Comparison of ENCODE assay signal across 21 mouse cellular contexts in the genomic region with DNA sequence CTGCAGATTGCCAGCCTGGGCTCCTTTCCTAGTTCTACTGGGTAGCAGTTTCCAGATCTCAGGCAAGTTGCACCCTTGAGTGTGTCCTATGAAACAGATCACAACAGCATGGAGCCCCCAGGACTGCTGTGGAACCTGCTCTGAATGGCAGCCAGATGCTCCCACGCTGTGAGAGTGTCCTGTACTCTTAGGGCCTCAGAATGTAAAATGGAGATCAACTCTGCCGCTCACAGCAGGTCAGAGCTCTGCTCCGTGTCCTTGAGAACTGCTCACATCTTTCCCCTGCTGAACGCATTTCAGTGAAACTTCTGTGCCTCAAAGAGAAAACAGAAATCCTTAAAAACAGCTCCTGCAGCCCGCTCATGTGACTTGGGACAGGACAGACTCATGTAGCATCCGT.
DNase-seq lines count a peak whose midpoint lies in the region; ATAC-seq and TF ChIP-seq lines count a peak whose summit lies in the region.
"Had no signal": no experiment of that assay in that cellular context is flagged by ENCODE, and none has a peak within 500 bp of the region (broad histone marks: within the 10 kb centered on the region; RNA-seq: fewer than 3 reads in every experiment).

No protein-coding gene starts in this region.

- H3K4me1 ChIP-seq in forebrain, embryonic 10.5 days = peaks cover 33% of the 10 kb centered on the region
- peaks cover 2% of the 10 kb centered on the region; the same call in 1 of the 2 replicates for H3K4me1 ChIP-seq in forebrain, embryonic 11.5 days (replicated peaks; ENCODE audit: control insufficient read depth, insufficient read depth, low read length)
- peaks cover 11% of the 10 kb centered on the region for H3K4me1 ChIP-seq in hindbrain, embryonic 16.5 days (ENCODE audit: control insufficient read depth, insufficient read depth, low read depth, low read length)
- no peaks in the 10 kb centered on the region for H3K4me1 ChIP-seq in hindbrain, postnatal 0 days (ENCODE audit: insufficient read depth, low read length)
- peaks cover 5% of the 10 kb centered on the region; the same call in 1 of the 2 replicates for H3K4me1 ChIP-seq in midbrain, embryonic 11.5 days (ENCODE audit: control insufficient read depth, insufficient read depth, low read length)
- peaks cover 10% of the 10 kb centered on the region; the same call in 1 of the 2 replicates for H3K4me1 ChIP-seq in midbrain, postnatal 0 days (ENCODE audit: insufficient read depth, low read length)
- H3K4me1 ChIP-seq: heart, embryonic 15.5 days; intestine, embryonic 15.5 days had no signal

- H3K27ac ChIP-seq in forebrain, embryonic 10.5 days = peak overlapping the region; percentile 26; the same call in 1 of the 2 replicates
- no peak overlapping the region for H3K27ac ChIP-seq in forebrain, embryonic 11.5 days (ENCODE audit: low read depth, low read length)
- peak overlapping the region; percentile 18; the same call in 1 of the 2 replicates for H3K27ac ChIP-seq in hindbrain, embryonic 16.5 days (ENCODE audit: low read depth, low read length)
- H3K27ac ChIP-seq in hindbrain, postnatal 0 days = no peak overlapping the region
- H3K27ac ChIP-seq in midbrain, embryonic 11.5 days (ENCODE audit: low read depth, low read length) = no peak overlapping the region
- no peak overlapping the region for H3K27ac ChIP-seq in midbrain, postnatal 0 days (ENCODE audit: low read depth, low read length)
- H3K27ac ChIP-seq: embryonic facial prominence, embryonic 13.5 days; heart, adult 2 months; heart, embryonic 15.5 days; hindbrain, embryonic 12.5 days; intestine, embryonic 15.5 days had no signal

- no peak for TF ChIP-seq CTCF in hindbrain, postnatal 0 days (IDR thresholded peaks at IDR 0.05; ENCODE audit: low read depth)
- TF ChIP-seq CTCF in midbrain, postnatal 0 days (IDR thresholded peaks at IDR 0.05) = no peak

- no peak overlapping the region for H3K4me2 ChIP-seq in forebrain, embryonic 11.5 days (ENCODE audit: low read depth, low read length, severe bottlenecking)
- H3K4me2 ChIP-seq in hindbrain, embryonic 16.5 days (ENCODE audit: low read length) = no peak overlapping the region
- no peak overlapping the region for H3K4me2 ChIP-seq in hindbrain, postnatal 0 days (ENCODE audit: low read depth, low read length)
- no peak overlapping the region for H3K4me2 ChIP-seq in midbrain, embryonic 11.5 days
- no peak overlapping the region for H3K4me2 ChIP-seq in midbrain, postnatal 0 days (ENCODE audit: low read depth, low read length, poor library complexity, severe bottlenecking)
- H3K4me2 ChIP-seq: embryonic facial prominence, embryonic 13.5 days; heart, embryonic 11.5 days; heart, embryonic 15.5 days; hindbrain, embryonic 12.5 days; intestine, embryonic 15.5 days had no signal

- H3K9me3 ChIP-seq in forebrain, embryonic 10.5 days = no peaks in the 10 kb centered on the region
- no peaks in the 10 kb centered on the region for H3K9me3 ChIP-seq in forebrain, embryonic 11.5 days (ENCODE audit: control insufficient read depth, low read length)
- H3K9me3 ChIP-seq in hindbrain, embryonic 16.5 days (ENCODE audit: control insufficient read depth, low read length) = no peaks in the 10 kb centered on the region
- H3K9me3 ChIP-seq in hindbrain, postnatal 0 days (ENCODE audit: low read length) = no peaks in the 10 kb centered on the region
- no peaks in the 10 kb centered on the region for H3K9me3 ChIP-seq in midbrain, embryonic 11.5 days (ENCODE audit: control insufficient read depth, low read length)
- no peaks in the 10 kb centered on the region for H3K9me3 ChIP-seq in midbrain, postnatal 0 days (ENCODE audit: low read length)
- H3K9me3 ChIP-seq: embryonic facial prominence, embryonic 13.5 days; heart, embryonic 15.5 days; hindbrain, embryonic 12.5 days; intestine, embryonic 15.5 days had no signal

- no peaks in the 10 kb centered on the region for H3K36me3 ChIP-seq in forebrain, embryonic 10.5 days (replicated peaks)
- H3K36me3 ChIP-seq in forebrain, embryonic 11.5 days (ENCODE audit: control insufficient read depth, insufficient read depth, low read length) = no peaks in the 10 kb centered on the region
- H3K36me3 ChIP-seq in hindbrain, embryonic 16.5 days (ENCODE audit: control insufficient read depth, insufficient read depth, low read length) = no peaks in the 10 kb centered on the region
- H3K36me3 ChIP-seq in hindbrain, postnatal 0 days (ENCODE audit: insufficient read depth, low read length) = no peaks in the 10 kb centered on the region
- no peaks in the 10 kb centered on the region for H3K36me3 ChIP-seq in midbrain, embryonic 11.5 days (ENCODE audit: control insufficient read depth, insufficient read depth, low read length)
- H3K36me3 ChIP-seq in midbrain, postnatal 0 days (ENCODE audit: insufficient read depth, low read length) = no peaks in the 10 kb centered on the region
- H3K36me3 ChIP-seq: embryonic facial prominence, embryonic 13.5 days; heart, embryonic 15.5 days; hindbrain, embryonic 12.5 days; intestine, embryonic 15.5 days had no signal

- no peak for DNase-seq in forebrain, embryonic 10.5 days (ENCODE audit: extremely low spot score, low spot score)
- no peak for DNase-seq in forebrain, embryonic 11.5 days (ENCODE audit: low spot score)
- no peak for DNase-seq in hindbrain, postnatal 0 days (ENCODE audit: low spot score)
- DNase-seq in midbrain, embryonic 11.5 days (ENCODE audit: low spot score, missing footprints) = peak; percentile 80
- DNase-seq in midbrain, postnatal 0 days (ENCODE audit: low spot score) = no peak
- DNase-seq: adrenal gland, postnatal 10 days; cerebellum, adult 18-20 months; cerebellum, adult 9-11 months; cerebellum, postnatal 36 days; gastrocnemius, postnatal 10 days; heart, adult 2 months; heart, postnatal 14 days had no signal

- no peak for ATAC-seq in forebrain, embryonic 11.5 days (replicated peaks; ENCODE audit: low FRiP score)
- no peak for ATAC-seq in hindbrain, embryonic 16.5 days
- ATAC-seq in hindbrain, postnatal 0 days = no peak
- no peak for ATAC-seq in midbrain, embryonic 11.5 days (ENCODE audit: low FRiP score)
- ATAC-seq in midbrain, postnatal 0 days (ENCODE audit: low FRiP score) = no peak
- ATAC-seq: activated CD4-positive, CD25-positive, alpha-beta regulatory T cell, adult 4 months; forebrain, embryonic 16.5 days; intestine, embryonic 15.5 days; Patski had no signal

- WGBS in forebrain, embryonic 10.5 days = 58% methylated on average over 6 of the region's 6 CpGs
- 57% methylated on average over 6 of the region's 6 CpGs for WGBS in forebrain, embryonic 11.5 days
- 45% methylated on average over 6 of the region's 6 CpGs for WGBS in hindbrain, embryonic 16.5 days
- 39% methylated on average over 6 of the region's 6 CpGs for WGBS in hindbrain, postnatal 0 days
- WGBS in midbrain, embryonic 11.5 days = 50% methylated on average over 6 of the region's 6 CpGs
- 48% methylated on average over 6 of the region's 6 CpGs for WGBS in midbrain, postnatal 0 days

- H3K27me3 ChIP-seq in forebrain, embryonic 10.5 days (ENCODE audit: poor library complexity, severe bottlenecking) = peaks cover 5% of the 10 kb centered on the region; the same call in 1 of the 2 replicates
- H3K27me3 ChIP-seq in forebrain, embryonic 11.5 days (ENCODE audit: control insufficient read depth, insufficient read depth, low read length) = no peaks in the 10 kb centered on the region
- H3K27me3 ChIP-seq in hindbrain, embryonic 16.5 days (replicated peaks; ENCODE audit: control insufficient read depth, insufficient read depth, low read length) = no peaks in the 10 kb centered on the region
- no peaks in the 10 kb centered on the region for H3K27me3 ChIP-seq in hindbrain, postnatal 0 days (ENCODE audit: insufficient read depth, low read length)
- H3K27me3 ChIP-seq in midbrain, embryonic 11.5 days (ENCODE audit: control insufficient read depth, insufficient read depth, low read length) = no peaks in the 10 kb centered on the region
- H3K27me3 ChIP-seq in midbrain, postnatal 0 days (ENCODE audit: insufficient read depth, low read length) = no peaks in the 10 kb centered on the region
- H3K27me3 ChIP-seq: heart, embryonic 15.5 days; hindbrain, embryonic 12.5 days; intestine, embryonic 15.5 days; Patski had no signal

- no peak overlapping the region for H3K9ac ChIP-seq in forebrain, embryonic 11.5 days (ENCODE audit: low read length)
- no peak overlapping the region for H3K9ac ChIP-seq in hindbrain, embryonic 16.5 days (ENCODE audit: low read depth, low read length)
- no peak overlapping the region for H3K9ac ChIP-seq in hindbrain, postnatal 0 days (replicated peaks; ENCODE audit: low read length)
- H3K9ac ChIP-seq in midbrain, embryonic 11.5 days (ENCODE audit: low read length) = no peak overlapping the region
- H3K9ac ChIP-seq in midbrain, postnatal 0 days (replicated peaks; ENCODE audit: low read length, poor library complexity, severe bottlenecking) = no peak overlapping the region
- H3K9ac ChIP-seq: embryonic facial prominence, embryonic 13.5 days; heart, embryonic 15.5 days; hindbrain, embryonic 12.5 days; intestine, embryonic 15.5 days had no signal

- no peak overlapping the region for H3K4me3 ChIP-seq in forebrain, embryonic 10.5 days
- H3K4me3 ChIP-seq in forebrain, embryonic 11.5 days (ENCODE audit: low read depth, low read length) = no peak overlapping the region
- no peak overlapping the region for H3K4me3 ChIP-seq in hindbrain, embryonic 16.5 days (ENCODE audit: low read length)
- no peak overlapping the region for H3K4me3 ChIP-seq in hindbrain, postnatal 0 days (ENCODE audit: low read length)
- H3K4me3 ChIP-seq in midbrain, embryonic 11.5 days (ENCODE audit: low read depth, low read length) = no peak overlapping the region
- H3K4me3 ChIP-seq in midbrain, postnatal 0 days (ENCODE audit: low read depth, low read length) = no peak overlapping the region
- H3K4me3 ChIP-seq: embryonic facial prominence, embryonic 13.5 days; heart, adult 2 months; heart, embryonic 15.5 days; hindbrain, embryonic 12.5 days; intestine, embryonic 15.5 days had no signal

Comparison
In these comparisons a context has a peak if more than half of its experiments do, and no peak if none do; other contexts are left out.
1. H3K27ac ChIP-seq: peak in forebrain, embryonic 10.5 days (single experiment) and hindbrain, embryonic 16.5 days (single experiment); none in forebrain, embryonic 11.5 days (single experiment), hindbrain, postnatal 0 days (single experiment), midbrain, embryonic 11.5 days (single experiment) and midbrain, postnatal 0 days (single experiment).